Mouse (Mus musculus): Measurements from ENCODE around the gene Pkd2.
"Not testable (repeated sequence)": the region's sequence is repeated elsewhere in the genome, so short reads cannot be mapped to it uniquely, and the experiment has no call there.

The Pkd2 gene

DNA sequence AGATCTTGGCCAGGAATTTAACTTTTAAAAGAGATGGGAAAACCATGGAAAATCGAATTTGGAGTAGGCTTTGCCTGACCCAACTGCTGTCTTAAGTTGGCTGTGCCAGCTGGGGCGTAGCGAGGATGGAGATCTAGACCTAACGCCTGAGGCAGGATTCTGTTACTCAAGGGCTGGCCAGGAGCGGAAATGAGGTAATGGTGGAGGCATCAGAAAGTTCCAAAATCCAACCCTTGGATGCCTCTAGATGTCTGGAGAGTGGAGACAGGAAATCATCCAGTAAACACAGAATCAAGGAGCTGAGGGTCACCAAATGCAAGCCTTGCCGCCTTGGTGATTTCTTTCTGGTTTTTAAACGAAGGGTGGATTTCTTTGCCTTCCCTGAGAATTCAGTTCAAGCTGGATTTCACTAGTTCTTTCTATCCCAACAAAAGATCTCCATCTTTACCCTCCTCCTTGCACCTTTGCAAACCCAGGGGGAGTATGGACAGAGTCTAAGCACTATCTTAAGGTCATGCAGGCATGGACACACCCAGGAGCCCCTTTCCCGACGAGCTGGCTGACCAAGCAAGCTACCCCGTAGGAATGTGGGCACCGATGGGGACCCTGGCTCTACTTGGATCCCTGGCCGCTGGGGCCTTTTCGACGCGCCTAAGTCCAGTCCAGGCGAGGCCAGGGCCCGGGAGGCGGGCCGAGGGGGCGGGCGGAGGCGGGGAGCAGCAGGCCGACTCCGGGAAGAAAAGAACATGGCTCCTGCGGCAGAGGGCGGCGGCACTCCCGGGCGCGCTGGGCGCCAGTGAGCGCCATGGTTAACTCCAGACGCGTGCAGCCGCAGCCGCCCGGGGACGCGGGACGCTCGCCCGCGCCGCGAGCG lies at the start of gene Pkd2:
TSS of gene Pkd2 (plus strand) at position 619 of the 874 bp plus-strand sequence.
- DNase-seq: peak; percentile 69

- no peak for DNase-seq
These were observed 43.3 kb upstream of the Pkd2 start for GRCm38 (mm10) chr5:104415999-104416398.

GRCm38 (mm10) chr5:104417028-104417427 lies 42.2 kb upstream of the Pkd2 start:
- no peak for DNase-seq

DNA sequence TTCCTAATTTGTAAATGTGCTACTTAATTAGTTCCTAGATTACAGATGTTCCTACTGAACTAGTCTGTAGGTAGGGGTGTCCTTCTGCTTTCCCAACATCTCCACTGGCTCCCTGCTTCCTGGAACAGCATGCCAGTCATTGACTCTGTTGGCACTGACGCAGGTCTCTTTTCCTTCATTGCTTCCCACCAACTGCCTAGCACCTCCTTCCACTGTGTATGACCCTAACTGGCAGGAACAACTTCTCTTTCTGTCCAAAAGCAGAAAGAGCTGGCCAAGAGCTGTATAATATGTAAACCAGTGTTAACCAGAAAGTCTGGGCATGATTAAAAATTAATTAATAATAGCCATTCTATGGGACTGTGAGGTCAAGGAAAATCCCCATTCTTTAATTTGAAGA lies 41.5 kb upstream of the Pkd2 start:
- DNase-seq: no peak

- no peak for DNase-seq
These were observed 37.2 kb upstream of the Pkd2 start for GRCm38 (mm10) chr5:104422039-104422438.

DNA sequence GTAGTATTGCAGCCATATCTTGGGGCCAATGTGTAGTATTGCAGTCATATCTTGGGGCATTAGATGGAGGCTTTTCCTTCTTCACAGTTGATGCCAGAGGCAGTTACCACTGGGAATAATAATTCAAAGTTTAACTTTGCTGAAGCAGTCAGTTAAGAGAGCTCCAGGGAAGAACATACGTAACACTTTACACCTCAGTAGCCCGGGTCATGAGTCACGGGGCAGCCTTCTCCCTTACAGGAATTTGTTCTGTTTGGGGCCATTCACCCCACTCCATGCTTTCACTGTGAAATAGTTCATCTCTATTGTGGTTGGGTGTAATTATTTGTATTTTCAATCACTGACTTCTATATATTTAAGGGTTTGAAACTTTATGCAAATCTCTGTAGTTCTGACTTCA lies 35.4 kb upstream of the Pkd2 start:
- no peak for DNase-seq

- DNase-seq: no peak
These were observed 33.3 kb upstream of the Pkd2 start for GRCm38 (mm10) chr5:104425949-104426348.

GRCm38 (mm10) chr5:104432886-104433285 lies 26.4 kb upstream of the Pkd2 start:
- DNase-seq: no peak

DNA sequence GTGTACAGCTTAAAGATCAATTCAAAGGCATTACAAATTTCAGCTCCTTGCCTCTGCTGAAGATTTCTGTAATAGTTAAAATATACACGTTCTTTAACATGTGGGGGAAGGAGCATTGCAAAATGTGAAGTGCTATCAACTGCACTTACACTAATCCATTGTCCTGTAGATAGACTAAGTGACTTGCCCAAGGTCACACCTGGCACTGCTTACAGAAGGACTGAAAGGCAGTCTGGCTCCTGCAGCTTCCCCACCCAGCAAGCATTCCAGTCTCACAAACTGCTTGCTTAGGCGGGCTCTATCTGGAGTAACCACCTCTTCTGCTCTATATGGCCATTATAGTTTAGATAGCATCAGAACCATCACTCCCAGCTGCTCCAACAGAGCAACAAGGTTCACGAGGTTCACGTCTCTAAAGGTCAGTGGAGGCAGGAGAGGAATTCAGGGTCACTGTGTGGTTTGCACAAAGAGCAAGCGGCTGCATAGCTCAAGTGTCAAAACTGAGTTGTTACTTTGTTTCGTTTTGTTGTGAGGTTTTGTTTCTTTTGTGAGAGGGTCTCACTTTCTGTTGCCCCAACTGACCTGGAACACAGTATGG lies 25.2 kb upstream of the Pkd2 start:
- no peak for DNase-seq

GRCm38 (mm10) chr5:104434835-104435301 lies 24.4 kb upstream of the Pkd2 start, which contains the start of gene Spp1:
Gene Spp1 (plus strand): TSS chr5:104435118.
- DNase-seq: no peak

DNA sequence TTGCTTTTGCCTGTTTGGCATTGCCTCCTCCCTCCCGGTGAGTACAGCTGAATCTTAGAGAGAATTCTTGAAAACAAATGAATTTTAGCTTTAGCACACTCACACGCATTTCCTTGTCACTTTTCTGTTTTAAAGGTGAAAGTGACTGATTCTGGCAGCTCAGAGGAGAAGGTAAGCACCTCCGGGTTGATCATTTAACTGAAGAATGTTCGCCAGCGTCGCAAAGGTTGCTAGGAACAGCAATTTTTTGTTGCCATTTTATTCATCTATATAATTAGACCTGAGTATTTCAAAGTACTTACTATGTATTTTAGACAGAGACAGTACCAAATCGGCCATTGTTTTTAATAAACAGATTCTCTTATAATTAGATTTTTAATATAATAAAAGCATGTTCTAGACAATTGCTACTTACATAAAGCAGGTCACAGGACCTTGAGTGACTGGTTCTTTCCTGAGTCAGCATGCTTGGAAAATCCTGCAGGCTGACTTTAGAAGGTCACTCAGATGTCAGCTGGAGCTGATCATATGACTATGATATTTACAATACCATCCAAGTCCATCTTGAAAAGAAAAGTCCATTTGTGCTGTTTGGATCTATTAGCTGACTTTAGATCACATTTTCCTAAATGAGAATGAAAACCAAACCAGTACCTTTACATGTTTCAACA lies 22.7 kb upstream of the Pkd2 start:
- DNase-seq: no peak

GRCm38 (mm10) chr5:104442396-104442795 lies 16.9 kb upstream of the Pkd2 start:
- no peak for DNase-seq

DNA sequence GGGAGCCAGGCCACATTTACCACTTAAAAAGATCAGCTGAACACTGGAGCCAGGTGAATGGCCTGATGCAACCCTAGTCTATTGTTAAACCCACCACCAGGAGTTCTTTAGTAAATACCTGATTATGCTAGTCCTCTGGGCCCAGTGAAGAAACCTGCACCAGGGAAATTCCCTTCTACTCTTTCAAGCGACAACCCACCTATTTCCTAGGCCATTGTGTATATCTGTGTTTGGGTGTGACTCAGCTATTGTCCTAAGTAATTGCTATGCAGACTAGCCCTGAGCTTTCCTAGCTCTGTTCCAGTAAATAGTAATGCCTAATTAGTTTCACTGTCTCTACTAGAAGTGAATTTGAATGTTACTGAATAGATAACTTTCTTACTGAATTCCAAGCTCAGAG lies 16.4 kb upstream of the Pkd2 start:
- DNase-seq: no peak

DNA sequence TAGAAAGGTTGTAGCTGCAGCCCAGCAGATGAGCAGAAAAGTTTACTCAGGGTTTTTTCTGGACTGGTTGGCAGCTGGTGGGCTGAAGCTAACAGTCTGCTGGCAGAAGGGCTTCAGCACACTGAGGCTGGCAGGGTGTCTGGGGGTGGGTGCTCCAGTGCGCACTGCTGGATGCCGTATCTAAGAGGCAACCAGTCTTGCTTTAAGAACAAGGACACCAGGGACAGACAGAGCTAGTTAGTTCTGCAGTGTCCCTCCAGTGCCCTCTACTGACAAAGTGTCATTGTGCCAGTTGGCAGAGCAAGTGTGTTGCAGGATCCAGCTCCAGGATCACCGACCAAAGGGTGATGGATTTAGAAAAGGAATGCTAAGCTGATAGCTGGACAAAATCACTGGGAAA lies 13.1 kb upstream of the Pkd2 start:
- peak; percentile 52 for DNase-seq

- DNase-seq: not testable (repeated sequence)
These were observed 10.9 kb upstream of the Pkd2 start for GRCm38 (mm10) chr5:104448346-104448745.

DNA sequence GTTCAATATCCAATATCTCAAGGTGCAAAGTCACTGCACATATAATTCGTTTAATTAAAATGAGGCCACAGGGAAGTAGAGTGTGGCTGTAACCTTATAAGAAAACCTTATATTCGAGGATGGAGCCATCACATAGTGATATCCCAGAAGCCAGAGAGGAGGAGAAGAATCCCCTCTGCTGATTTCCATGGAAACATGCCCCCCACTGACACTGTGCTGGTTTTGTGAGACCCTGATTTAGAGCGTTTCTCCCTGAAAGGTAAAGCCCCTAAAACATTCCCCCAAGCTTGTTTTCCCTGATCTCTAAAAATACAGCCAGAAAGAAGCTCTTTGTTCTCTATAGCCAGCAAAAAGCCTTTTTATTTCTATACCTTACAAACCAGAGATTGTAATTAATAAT lies 9.8 kb upstream of the Pkd2 start:
- DNase-seq: no peak

DNA sequence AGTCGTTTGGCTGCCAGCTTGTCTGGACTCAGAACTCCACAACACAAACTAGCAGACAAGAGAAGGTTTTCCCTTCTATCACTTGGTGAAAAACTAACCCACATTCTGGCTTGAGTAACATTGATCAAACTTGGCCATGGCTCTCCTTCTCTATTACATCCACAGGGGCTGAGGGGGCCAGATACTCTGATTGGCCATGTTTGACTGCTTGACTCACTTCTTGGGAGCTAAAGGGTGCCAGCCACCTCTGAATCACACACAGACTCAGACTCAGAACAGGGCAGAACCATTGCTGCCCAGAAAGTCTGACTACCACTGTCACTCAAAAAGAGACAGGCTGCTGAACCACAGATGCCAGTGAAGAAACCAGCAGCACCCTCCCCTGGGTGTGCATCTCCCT lies 6.2 kb upstream of the Pkd2 start:
- DNase-seq: no peak

GRCm38 (mm10) chr5:104454564-104454963 lies 4.7 kb upstream of the Pkd2 start:
- DNase-seq: no peak

- peak; percentile 67 for DNase-seq
These were observed 631 bp downstream of the Pkd2 start for GRCm38 (mm10) chr5:104459706-104460455.

DNA sequence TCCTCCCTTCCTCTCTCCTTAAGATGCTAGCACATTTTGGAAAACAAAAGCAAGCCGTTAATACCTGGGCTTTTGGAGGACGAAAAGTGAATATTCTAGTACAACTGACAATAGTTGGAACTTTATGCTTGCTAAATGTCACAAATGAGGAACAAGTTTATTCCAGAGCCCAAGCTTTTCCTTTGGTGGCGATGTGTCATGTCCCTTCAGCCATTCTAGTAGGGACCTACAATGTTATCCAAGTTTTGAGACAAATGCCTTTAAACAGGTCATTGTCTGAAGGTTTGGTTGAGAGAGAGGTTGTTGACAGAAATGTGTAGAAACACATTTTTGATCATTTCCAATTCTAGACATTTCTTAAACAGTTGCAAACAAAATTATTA lies 1.2 kb downstream of the Pkd2 start:
- DNase-seq: no peak

- no peak for DNase-seq
These were observed 1.6 kb downstream of the Pkd2 start for GRCm38 (mm10) chr5:104460856-104461255.

DNA sequence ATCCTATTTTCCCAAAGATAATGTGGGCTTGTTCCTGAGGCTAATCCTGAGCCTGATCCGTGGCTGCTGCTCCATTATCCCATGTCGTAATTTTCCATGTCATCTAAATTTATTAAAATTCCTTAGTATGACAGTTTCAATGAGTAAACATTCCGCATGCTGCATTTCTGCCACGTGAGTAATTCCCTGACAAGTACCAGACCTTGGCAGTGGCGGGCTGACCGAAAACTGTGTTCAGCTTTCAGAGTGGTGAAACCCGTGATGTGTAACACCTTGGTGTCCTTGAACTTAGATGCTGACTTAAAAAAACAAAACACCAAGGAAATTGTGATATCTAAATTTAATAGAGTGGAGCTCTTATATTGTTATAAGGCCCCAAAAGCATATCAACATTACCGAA lies 6.0 kb downstream of the Pkd2 start:
- DNase-seq: no peak

- DNase-seq: peak; percentile 73
These were observed 6.5 kb downstream of the Pkd2 start for GRCm38 (mm10) chr5:104465731-104466130.

Data from cerebellum, adult 8-10 months (tissue).